Mouse (Mus musculus): ENCODE data around the gene Samd14.
"Not testable (repeated sequence)": the region's sequence is repeated elsewhere in the genome, so short reads cannot be mapped to it uniquely, and the experiment has no call there.

Gene Samd14

GRCm38 (mm10) chr11:95006525-95007219 lies 3.0 kb upstream of the Samd14 start:
- peak; percentile 78 to 88 for DNase-seq (ENCODE audit: low spot score in 2 of 2)

GRCm38 (mm10) chr11:95007418-95007817 lies 2.3 kb upstream of the Samd14 start:
- no peak for DNase-seq (ENCODE audit: low spot score in 2 of 2)

- DNase-seq (ENCODE audit: low spot score in 2 of 2) = no peak
These were observed 734 bp upstream of the Samd14 start for GRCm38 (mm10) chr11:95008661-95009628.

- DNase-seq (ENCODE audit: low spot score in 2 of 2) = peak in 1 of 2 experiments; percentile 64
These were observed 561 bp downstream of the Samd14 start for GRCm38 (mm10) chr11:95010141-95010739.

GRCm38 (mm10) chr11:95010841-95011403 lies 1.2 kb downstream of the Samd14 start:
- DNase-seq (ENCODE audit: low spot score in 2 of 2) = not testable (repeated sequence)

- DNase-seq (ENCODE audit: low spot score in 2 of 2) = no peak
These were observed 1.7 kb downstream of the Samd14 start for GRCm38 (mm10) chr11:95011416-95011815.

GRCm38 (mm10) chr11:95012075-95012474 lies 2.4 kb downstream of the Samd14 start:
- no peak for DNase-seq (ENCODE audit: low spot score in 2 of 2)

- no peak for DNase-seq (ENCODE audit: low spot score in 2 of 2)
These were observed 2.8 kb downstream of the Samd14 start for GRCm38 (mm10) chr11:95012487-95012886.

- no peak for DNase-seq (ENCODE audit: low spot score in 2 of 2)
These were observed 5.8 kb downstream of the Samd14 start for GRCm38 (mm10) chr11:95015484-95015883.

GRCm38 (mm10) chr11:95022237-95022992 lies 12.7 kb downstream of the Samd14 start:
- DNase-seq (ENCODE audit: low spot score in 2 of 2) = no peak

- DNase-seq (ENCODE audit: low spot score in 2 of 2) = no peak
These were observed 13.8 kb downstream of the Samd14 start for GRCm38 (mm10) chr11:95023481-95023880.

- DNase-seq (ENCODE audit: low spot score in 2 of 2) = peak in 1 of 2 experiments; percentile 88
These were observed 14.9 kb downstream of the Samd14 start for GRCm38 (mm10) chr11:95024439-95025184.

- no peak for DNase-seq (ENCODE audit: low spot score in 2 of 2)
These were observed 15.7 kb downstream of the Samd14 start for GRCm38 (mm10) chr11:95025227-95026012.

GRCm38 (mm10) chr11:95026090-95026542 lies 16.4 kb downstream of the Samd14 start:
- no peak for DNase-seq (ENCODE audit: low spot score in 2 of 2)

GRCm38 (mm10) chr11:95026849-95027248 lies 17.2 kb downstream of the Samd14 start:
- DNase-seq (ENCODE audit: low spot score in 2 of 2) = no peak

- DNase-seq (ENCODE audit: low spot score in 2 of 2) = no peak
These were observed 18.3 kb downstream of the Samd14 start for GRCm38 (mm10) chr11:95027850-95028470.

GRCm38 (mm10) chr11:95032945-95033344 lies 23.3 kb downstream of the Samd14 start:
- DNase-seq (ENCODE audit: low spot score in 2 of 2) = no peak

- DNase-seq (ENCODE audit: low spot score in 2 of 2) = no peak
These were observed 23.9 kb downstream of the Samd14 start for GRCm38 (mm10) chr11:95033617-95034016.

- no peak for DNase-seq (ENCODE audit: low spot score in 2 of 2)
These were observed 25.2 kb downstream of the Samd14 start for GRCm38 (mm10) chr11:95034902-95035301.
